Mouse (Mus musculus): ENCODE results near the gene Tmem59l. TPM values are rescaled to one million over a fixed set of nuclear protein-coding genes. Genes with fewer than 3 reads are reported as not detected.
A peak's percentile ranks its signal among the peaks of the same experiment; 100 is the strongest.

Tmem59l gene
- polyA plus RNA-seq, 1 experiment from 2014 or later, result 6.0 TPM

GRCm38 (mm10) chr8:70464162-70464561, 23.0 kb downstream of the Tmem59l start:
- H3K36me3 ChIP-seq, result 0 out of 2 replicates have a peak, but pooled peaks cover 7% of the 10 kb centered on the region
- ATAC-seq (replicated peaks; ENCODE audit: low FRiP score), result no peak
- H3K4me3 ChIP-seq (replicated peaks), result no peak overlapping the region
- H3K9me3 ChIP-seq (replicated peaks), result no peaks in the 10 kb centered on the region
- 93% methylated on average over 6 of the region's 6 CpGs for WGBS
- H3K4me1 ChIP-seq, result peaks cover 22% of the 10 kb centered on the region
- H3K4me2 ChIP-seq, result no peak overlapping the region
- no peak overlapping the region for H3K9ac ChIP-seq
- H3K27ac ChIP-seq, result no peak overlapping the region
- H3K27me3 ChIP-seq, result no peaks in the 10 kb centered on the region

GRCm38 (mm10) chr8:70463306-70463705, 23.9 kb downstream of the Tmem59l start:
- Histone ChIP-seq H3K9me3 (replicated peaks) (no peaks in the 10 kb centered on the region), H3K4me1 (peaks cover 22% of the 10 kb centered on the region), H3K27ac (no peak overlapping the region), H3K4me3 (replicated peaks) (no peak overlapping the region), H3K9ac (no peak overlapping the region), H3K4me2 (no peak overlapping the region), H3K36me3 (0 out of 2 replicates have a peak, but pooled peaks cover 7% of the 10 kb centered on the region), H3K27me3 (no peaks in the 10 kb centered on the region)
- WGBS, result 81% methylated on average over 4 of the region's 4 CpGs
- ATAC-seq (replicated peaks; ENCODE audit: low FRiP score), result no peak

DNA sequence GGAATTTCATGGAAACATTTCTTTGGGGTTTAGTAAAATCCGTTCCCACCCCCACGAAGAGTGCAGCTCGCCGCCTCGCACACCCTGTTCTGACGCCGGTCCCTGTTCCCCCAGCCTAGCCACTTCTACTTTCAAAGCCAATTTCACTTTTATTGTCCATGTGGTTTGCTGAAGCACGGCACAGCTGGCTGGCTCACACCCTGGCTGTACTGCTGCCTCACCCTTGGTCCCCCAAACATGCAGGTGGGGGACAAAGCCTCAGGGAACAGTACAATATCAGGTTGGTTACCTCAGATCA, 24.7 kb downstream of the Tmem59l start:
- ATAC-seq (replicated peaks; ENCODE audit: low FRiP score), result no peak
- no peaks in the 10 kb centered on the region for H3K27me3 ChIP-seq
- peaks cover 16% of the 10 kb centered on the region for H3K4me1 ChIP-seq
- no peak overlapping the region for H3K9ac ChIP-seq
- H3K27ac ChIP-seq, result no peak overlapping the region
- no peaks in the 10 kb centered on the region for H3K9me3 ChIP-seq (replicated peaks)
- H3K4me3 ChIP-seq (replicated peaks), result no peak overlapping the region
- WGBS, result 73% methylated on average over 8 of the region's 8 CpGs
- 0 out of 2 replicates have a peak, but pooled peaks cover 7% of the 10 kb centered on the region for H3K36me3 ChIP-seq
- no peak overlapping the region for H3K4me2 ChIP-seq

DNA sequence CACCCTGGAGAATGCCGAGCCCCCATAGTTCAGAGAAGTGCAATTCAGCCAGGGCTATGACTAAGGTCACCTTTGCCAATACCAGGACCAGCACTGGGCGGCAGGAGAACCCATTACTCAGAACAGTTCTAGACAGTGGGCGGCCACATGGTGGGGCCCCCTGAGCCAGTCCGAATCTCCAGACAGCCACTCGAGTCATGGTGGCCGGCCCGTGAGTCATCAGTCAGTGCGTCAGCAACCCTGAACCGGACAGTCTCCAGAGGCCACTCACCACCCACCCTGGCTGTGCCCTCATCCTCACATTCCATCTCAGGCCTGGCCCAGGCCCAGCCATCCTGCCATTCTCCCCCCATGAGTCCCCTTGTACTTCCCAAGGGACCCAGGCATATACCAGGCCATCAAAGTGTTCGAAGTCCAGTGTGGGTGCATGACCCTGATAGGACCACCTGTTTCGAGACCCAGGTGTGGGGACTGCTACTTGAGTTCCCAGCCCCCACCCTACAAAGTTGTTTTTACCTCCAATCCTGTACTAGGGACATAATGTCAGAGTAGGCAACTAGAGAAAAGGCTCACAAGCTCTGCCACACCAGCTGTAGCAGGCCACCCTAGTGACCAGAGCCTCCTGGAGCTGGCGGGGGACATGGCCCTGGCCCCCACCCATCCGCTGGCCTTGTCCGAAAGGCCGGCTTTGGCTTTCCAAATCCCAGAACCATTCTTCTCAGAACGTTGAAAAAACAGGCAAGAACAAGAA, 25.2 kb downstream of the Tmem59l start:
- 85% methylated on average over 16 of the region's 16 CpGs for WGBS
- Histone ChIP-seq H3K9ac (no peak overlapping the region), H3K4me2 (no peak overlapping the region), H3K27ac (no peak overlapping the region), H3K27me3 (no peaks in the 10 kb centered on the region), H3K9me3 (replicated peaks) (no peaks in the 10 kb centered on the region), H3K4me1 (peaks cover 11% of the 10 kb centered on the region), H3K4me3 (replicated peaks) (no peak overlapping the region), H3K36me3 (0 out of 2 replicates have a peak, but pooled peaks cover 7% of the 10 kb centered on the region)
- no peak for ATAC-seq (replicated peaks; ENCODE audit: low FRiP score)

- ATAC-seq (replicated peaks; ENCODE audit: low FRiP score), result no peak
- no peak overlapping the region for H3K4me3 ChIP-seq (replicated peaks)
Observed at GRCm38 (mm10) chr8:70460606-70461005, 26.6 kb downstream of the Tmem59l start.

DNA sequence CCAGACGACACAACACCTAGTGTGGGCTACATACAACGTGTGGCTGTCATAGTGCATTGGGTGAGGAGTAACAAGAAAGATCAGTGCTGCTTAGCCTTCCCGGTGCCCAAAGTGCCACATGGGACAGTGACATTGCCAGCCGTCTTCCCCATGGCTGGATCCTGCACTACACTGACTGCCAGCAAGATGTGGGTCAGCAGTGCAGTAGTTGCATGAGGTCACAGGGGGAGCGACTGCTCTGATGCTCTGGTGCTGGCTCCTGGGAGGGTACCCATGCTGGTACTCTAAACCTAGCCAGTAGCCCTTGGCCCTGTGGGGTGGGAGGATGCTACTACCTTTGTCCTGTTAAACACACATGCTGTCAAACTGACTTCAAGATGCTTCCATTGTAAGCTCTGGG, 27.0 kb downstream of the Tmem59l start:
- ATAC-seq (replicated peaks; ENCODE audit: low FRiP score), result no peak
- no peaks in the 10 kb centered on the region for H3K27me3 ChIP-seq

More at GRCm38 (mm10) chr8:70460606-70461005, 26.6 kb downstream of the Tmem59l start:
- Histone ChIP-seq H3K4me2 (no peak overlapping the region), H3K4me1 (no peaks in the 10 kb centered on the region), H3K27me3 (no peaks in the 10 kb centered on the region), H3K9me3 (replicated peaks) (no peaks in the 10 kb centered on the region), H3K36me3 (0 out of 2 replicates have a peak, but pooled peaks cover under 1% of the 10 kb centered on the region), H3K27ac (no peak overlapping the region), H3K9ac (no peak overlapping the region)
- WGBS, result 80% methylated on average over 9 of the region's 9 CpGs

DNA sequence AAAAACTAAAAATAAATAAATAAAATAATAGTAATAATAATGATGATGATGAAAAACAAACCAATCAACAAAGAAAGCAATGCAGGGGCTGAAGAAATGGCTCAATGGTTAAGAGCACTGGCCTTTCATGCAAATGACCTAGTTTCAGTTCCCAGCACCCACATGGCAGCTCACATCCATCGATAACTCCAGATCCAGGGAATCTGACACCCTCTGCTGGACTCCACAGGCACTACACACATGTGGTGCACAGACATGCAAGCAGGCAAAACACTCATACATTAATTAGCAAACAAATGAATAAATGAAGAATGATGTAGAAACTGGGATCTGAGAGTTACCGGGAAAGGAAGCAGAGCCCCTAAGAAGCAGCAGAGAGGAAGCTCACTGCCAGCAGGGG, 27.5 kb downstream of the Tmem59l start:
- H3K4me2 ChIP-seq, result no peak overlapping the region
- H3K9ac ChIP-seq, result no peak overlapping the region
- 94% methylated on average over 2 of the region's 2 CpGs for WGBS
- no peak overlapping the region for H3K27ac ChIP-seq
- H3K4me1 ChIP-seq, result no peaks in the 10 kb centered on the region
- ATAC-seq (replicated peaks; ENCODE audit: low FRiP score), result no peak
- no peaks in the 10 kb centered on the region for H3K36me3 ChIP-seq
- H3K4me3 ChIP-seq (replicated peaks), result no peak overlapping the region
- no peaks in the 10 kb centered on the region for H3K9me3 ChIP-seq (replicated peaks)
- H3K27me3 ChIP-seq, result no peaks in the 10 kb centered on the region

More for the DNA sequence above, 27.0 kb downstream of the Tmem59l start:
- WGBS, result 92% methylated on average over 5 of the region's 5 CpGs
- no peaks in the 10 kb centered on the region for H3K36me3 ChIP-seq
- H3K27ac ChIP-seq, result no peak overlapping the region
- H3K9me3 ChIP-seq (replicated peaks), result no peaks in the 10 kb centered on the region
- H3K4me3 ChIP-seq (replicated peaks), result no peak overlapping the region
- no peak overlapping the region for H3K4me2 ChIP-seq
- H3K9ac ChIP-seq, result no peak overlapping the region
- no peaks in the 10 kb centered on the region for H3K4me1 ChIP-seq

- no peaks in the 10 kb centered on the region for H3K4me1 ChIP-seq
- H3K9ac ChIP-seq, result no peak overlapping the region
- ATAC-seq (replicated peaks; ENCODE audit: low FRiP score), result no peak
- H3K36me3 ChIP-seq, result no peaks in the 10 kb centered on the region
- H3K27me3 ChIP-seq, result no peaks in the 10 kb centered on the region
- no peak overlapping the region for H3K4me3 ChIP-seq (replicated peaks)
- no peaks in the 10 kb centered on the region for H3K9me3 ChIP-seq (replicated peaks)
- no peak overlapping the region for H3K4me2 ChIP-seq
- no peak overlapping the region for H3K27ac ChIP-seq
- 88% methylated on average over 3 of the region's 3 CpGs for WGBS
Observed at GRCm38 (mm10) chr8:70458462-70458861, 28.7 kb downstream of the Tmem59l start.

DNA sequence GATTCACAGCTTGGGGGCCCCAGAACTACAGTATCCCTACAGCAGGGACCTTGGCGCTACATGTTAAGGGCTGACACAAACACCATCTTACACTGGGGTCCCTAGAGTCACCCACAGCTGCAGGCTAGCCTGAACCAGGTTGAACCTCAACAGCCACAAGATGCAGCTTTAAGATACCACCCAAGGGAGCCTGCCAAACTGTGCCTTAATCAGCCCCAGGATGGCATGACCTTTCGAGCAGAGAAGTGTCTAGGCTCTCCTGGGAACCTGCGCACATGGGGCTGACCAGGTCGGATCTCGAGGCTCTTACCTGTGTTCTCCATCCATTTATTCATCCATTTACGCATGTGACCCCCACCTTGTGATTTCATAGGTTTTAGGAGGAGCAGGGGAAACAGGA, 29.3 kb downstream of the Tmem59l start:
- H3K4me1 ChIP-seq, result no peaks in the 10 kb centered on the region
- H3K9ac ChIP-seq, result no peak overlapping the region
- ATAC-seq (replicated peaks; ENCODE audit: low FRiP score), result no peak
- no peak overlapping the region for H3K4me2 ChIP-seq
- no peaks in the 10 kb centered on the region for H3K9me3 ChIP-seq (replicated peaks)
- H3K27ac ChIP-seq, result no peak overlapping the region
- H3K4me3 ChIP-seq (replicated peaks), result no peak overlapping the region
- WGBS, result 86% methylated on average over 6 of the region's 6 CpGs
- H3K36me3 ChIP-seq, result 0 out of 2 replicates have a peak, but pooled peaks cover under 1% of the 10 kb centered on the region
- no peaks in the 10 kb centered on the region for H3K27me3 ChIP-seq

GRCm38 (mm10) chr8:70456996-70457395, 30.2 kb downstream of the Tmem59l start:
- H3K27ac ChIP-seq, result no peak overlapping the region
- H3K4me1 ChIP-seq, result no peaks in the 10 kb centered on the region
- H3K4me2 ChIP-seq, result no peak overlapping the region
- no peak for ATAC-seq (replicated peaks; ENCODE audit: low FRiP score)
- H3K4me3 ChIP-seq (replicated peaks), result no peak overlapping the region
- no peaks in the 10 kb centered on the region for H3K27me3 ChIP-seq
- H3K9ac ChIP-seq, result no peak overlapping the region
- 93% methylated on average over 1 of the region's 1 CpGs for WGBS
- H3K36me3 ChIP-seq, result peaks cover 9% of the 10 kb centered on the region
- H3K9me3 ChIP-seq (replicated peaks), result no peaks in the 10 kb centered on the region

GRCm38 (mm10) chr8:70453852-70454251, 33.3 kb downstream of the Tmem59l start:
- Histone ChIP-seq H3K27me3 (no peaks in the 10 kb centered on the region), H3K9ac (no peak overlapping the region), H3K4me2 (no peak overlapping the region), H3K9me3 (replicated peaks) (no peaks in the 10 kb centered on the region), H3K36me3 (peaks cover 33% of the 10 kb centered on the region), H3K4me1 (no peaks in the 10 kb centered on the region), H3K4me3 (replicated peaks) (no peak overlapping the region), H3K27ac (no peak overlapping the region)
- WGBS, result 88% methylated on average over 5 of the region's 5 CpGs
- ATAC-seq (replicated peaks; ENCODE audit: low FRiP score), result no peak

- Histone ChIP-seq H3K4me2 (no peak overlapping the region), H3K36me3 (peaks cover 33% of the 10 kb centered on the region), H3K9ac (no peak overlapping the region), H3K4me3 (replicated peaks) (no peak overlapping the region), H3K9me3 (replicated peaks) (no peaks in the 10 kb centered on the region), H3K27me3 (no peaks in the 10 kb centered on the region), H3K4me1 (peaks cover 8% of the 10 kb centered on the region; the same call in 1 of the 2 replicates), H3K27ac (no peak overlapping the region)
- ATAC-seq (replicated peaks; ENCODE audit: low FRiP score), result 0 out of 2 replicates have a peak, but pooled peaks have one; percentile 9
- WGBS, result 70% methylated on average over 52 of the region's 52 CpGs
Observed at GRCm38 (mm10) chr8:70452196-70452966, 34.8 kb downstream of the Tmem59l start.

All from kidney, embryonic 15.5 days (tissue).